Mouse (Mus musculus) CD4-positive, CD25-positive, alpha-beta regulatory T cell, adult 2 months (primary cell): Measurements from ENCODE around the gene Cbr3.
A peak's percentile ranks its signal among the peaks of the same experiment; 100 is the strongest.
"Not testable (repeated sequence)": the region's sequence is repeated elsewhere in the genome, so short reads cannot be mapped to it uniquely, and the experiment has no call there.

Experiments
- DNase-seq: peaks from one replicate; pipeline ENCODE4 v3.0.0-alpha.2; 2012; ENCODE audit warnings: low read depth, low spot score

Cbr3 gene

DNA sequence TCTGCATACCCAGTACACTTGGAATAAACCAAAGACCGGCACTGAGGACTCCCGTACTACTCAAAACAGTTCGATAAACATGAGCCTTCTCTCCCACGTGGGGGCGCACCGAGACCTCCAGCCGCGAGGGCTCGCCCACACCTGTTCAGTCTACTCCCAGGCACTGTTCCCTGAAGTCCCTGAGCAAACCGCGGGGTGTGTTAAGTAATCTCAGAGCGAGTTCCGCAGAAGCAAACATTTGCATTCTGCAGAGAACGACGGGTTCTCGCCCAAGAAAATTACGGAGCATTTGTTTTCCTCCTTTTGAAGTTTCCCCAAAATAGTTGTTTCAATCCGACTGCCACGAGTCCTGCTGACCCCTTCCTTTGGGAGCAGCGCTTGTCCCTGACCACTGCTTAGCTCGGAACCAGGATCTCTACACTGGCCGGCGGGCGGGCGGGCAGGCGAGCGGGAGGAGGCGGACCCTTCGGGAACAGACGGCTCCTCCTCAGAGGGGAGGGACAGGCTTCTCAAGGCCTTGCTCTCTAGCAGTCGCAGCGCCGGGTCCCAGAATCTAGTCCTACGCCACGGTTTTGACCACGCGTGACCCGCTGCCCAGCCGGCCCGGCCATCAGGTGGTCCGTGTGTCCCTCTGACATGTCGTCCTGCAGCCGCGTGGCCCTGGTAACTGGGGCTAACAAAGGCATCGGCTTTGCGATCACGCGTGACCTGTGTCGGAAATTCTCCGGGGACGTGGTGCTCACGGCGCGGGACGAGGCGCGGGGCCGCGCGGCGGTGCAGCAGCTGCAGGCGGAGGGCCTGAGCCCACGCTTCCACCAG is at the start of gene Cbr3:
Cbr3 (plus strand) TSS at position 527 of the 819 bp plus-strand sequence.
- peak; percentile 82 for DNase-seq

DNA sequence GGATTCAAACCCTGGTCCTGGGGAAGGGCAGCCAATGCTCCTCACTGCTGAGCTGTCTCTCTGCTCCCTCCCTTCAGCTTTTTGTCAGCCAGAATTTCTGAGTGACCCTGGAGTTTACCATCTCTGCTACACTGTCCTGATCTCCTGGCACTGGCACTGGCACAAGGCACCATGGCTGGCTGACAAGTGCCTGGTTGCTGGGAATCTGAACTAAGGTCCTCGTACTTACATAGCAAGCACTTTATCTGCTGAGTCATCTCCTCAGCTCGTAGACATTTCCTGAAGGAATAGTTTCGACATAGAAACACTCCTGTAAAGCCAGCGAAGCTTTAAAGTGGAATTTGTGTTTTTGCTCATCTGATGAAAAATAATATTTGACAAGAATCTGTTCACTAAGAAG is 39.0 kb upstream of the Cbr3 start:
- no peak for DNase-seq

DNA sequence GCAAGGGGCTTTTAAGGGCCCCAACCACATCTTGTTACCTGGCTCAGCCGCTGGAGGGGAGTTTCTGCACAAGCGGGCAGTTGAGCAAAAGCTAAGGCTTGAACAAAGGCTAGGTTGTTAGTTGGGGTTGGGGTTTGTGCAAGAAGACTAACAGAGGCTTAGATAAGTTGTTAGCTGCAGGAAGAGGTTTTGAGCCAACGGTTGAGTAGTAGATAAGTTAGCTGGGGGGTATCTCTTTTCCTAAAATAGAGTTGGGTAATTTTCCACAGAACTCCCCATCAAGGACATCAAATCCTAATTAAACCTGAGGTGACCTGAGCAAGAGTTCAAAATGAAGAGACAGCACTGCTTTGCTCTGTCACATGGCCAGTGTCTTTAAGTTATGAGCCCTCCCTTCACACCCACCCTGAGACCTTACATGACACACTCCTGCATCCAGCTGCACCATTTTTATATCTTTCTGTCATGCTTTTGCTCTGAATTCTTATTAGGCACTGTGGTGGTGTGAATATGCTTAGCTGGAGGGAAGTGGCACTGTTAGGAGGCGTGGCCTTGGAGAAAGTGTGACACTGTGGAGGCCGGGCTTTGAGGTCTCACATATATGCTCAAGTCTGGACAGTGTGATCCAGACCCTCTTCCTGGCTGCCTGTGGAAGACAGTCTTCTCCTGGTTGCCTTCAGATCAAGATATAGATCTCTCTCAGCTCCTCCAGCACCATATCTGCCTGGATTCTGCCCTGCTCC is 34.4 kb upstream of the Cbr3 start:
- DNase-seq = no peak

DNA sequence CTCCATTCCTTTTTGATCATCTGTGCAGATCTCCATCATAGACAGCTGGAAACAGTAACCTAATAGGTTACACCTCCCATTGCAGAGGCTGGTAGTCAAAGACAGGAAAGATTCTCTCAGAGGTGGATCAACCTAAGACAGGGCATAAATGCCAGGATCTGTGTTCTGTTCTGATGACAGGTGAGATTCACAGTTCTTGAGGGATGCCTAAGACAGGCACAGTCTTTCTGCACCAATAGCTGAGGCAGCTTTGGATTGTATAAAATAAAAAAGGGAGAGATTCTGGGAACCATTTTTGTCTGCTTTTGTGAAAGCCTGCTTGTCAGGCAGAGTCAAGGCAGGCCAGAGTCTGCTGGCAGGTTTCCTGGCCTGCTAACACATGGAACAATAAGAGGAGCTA is 15.0 kb upstream of the Cbr3 start:
- no peak for DNase-seq

DNA sequence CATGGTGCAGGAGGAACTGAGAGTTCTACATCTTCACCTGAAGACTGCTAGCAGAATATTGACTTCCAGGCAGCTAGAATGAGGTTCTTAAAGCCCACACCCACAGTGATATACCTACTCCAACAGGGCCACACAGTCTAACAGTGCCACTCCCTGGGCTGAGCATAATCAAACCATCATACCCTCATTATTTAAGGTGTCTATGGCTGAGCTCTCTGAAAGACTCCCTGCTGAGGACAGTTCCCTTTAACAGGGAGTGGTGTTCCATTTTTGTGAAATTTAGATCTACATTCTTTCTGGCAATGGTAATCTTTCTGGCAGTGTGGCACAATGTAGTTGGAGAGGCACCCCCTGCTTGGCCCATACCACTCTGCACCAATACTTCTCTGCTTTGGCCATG is 13.5 kb upstream of the Cbr3 start:
- no peak for DNase-seq

DNA sequence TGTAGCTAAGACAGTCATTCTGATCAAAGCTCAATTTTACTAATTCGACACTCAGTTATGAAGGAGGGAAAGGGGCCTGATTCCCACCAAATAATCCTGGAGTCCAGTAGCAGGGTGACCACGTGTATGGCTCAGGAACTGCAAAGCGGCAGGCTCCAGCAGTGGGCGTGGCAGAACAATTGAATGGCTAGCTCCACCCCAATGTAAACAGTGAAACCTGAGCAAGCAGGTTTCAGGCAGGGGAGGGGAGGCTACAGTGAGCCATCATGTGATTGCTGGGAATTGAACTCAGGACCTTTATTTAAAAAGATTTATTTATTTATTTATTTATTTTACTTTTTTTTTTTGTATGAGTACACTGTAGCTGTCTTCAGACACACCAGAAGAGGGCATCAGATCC is 12.5 kb upstream of the Cbr3 start:
- not testable (repeated sequence) for DNase-seq

DNA sequence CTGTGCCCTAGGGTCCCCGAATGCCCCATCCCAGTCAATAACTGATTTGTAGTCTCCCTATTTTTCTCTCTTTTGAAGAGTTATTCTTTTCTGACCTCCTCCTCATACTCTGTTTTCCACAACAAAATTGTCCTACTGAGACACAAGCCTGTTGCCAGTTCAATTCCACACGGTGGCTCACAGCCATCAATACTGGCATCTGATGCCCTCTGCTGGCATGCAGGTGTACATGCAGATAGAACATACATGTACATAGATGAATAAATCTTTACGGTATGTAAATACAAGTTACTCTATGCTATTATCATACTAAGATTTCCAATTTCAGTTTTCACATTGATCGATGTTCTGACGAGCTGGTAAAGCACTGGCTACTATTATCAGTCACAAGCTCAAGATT is 12.0 kb upstream of the Cbr3 start:
- DNase-seq = peak; percentile 23

DNA sequence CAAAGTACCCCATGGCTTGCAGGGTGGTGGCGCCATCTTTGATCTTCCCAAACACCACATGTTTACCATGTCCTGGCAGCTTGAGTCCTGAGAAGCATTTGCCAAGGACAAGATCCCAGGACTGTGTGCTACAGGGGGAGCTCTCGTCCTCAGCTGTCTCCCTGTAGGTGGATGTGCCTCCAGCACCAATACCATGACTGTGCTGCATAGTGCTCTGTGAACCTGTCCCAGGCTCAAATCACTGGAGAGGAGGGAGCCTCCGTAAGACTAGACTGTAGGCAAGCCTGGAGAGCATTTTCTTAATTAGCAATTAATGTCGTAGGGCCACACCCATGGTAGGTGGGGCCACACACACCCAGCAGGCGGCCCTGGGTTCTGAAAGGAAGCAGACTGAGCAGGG is 6.6 kb upstream of the Cbr3 start:
- DNase-seq = no peak

DNA sequence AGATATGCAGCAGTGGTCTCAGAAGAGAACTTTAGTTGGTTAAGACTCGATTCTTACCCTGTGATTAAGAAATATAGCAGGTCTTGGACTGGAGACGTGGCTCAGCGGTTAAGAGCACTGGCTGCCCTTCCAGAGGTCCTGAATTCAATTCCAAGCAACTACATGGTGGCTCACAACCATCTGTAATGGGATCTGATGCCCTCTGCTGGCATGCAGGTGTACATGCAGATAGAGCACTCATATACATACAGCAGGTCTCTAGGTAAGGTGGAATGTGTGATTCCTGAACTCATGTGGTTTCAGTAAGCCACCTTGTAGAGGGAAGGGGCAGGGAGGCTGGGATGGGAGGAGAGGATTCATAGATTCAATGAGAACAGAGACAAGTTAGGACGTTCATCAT is 4.8 kb upstream of the Cbr3 start:
- DNase-seq = no peak

DNA sequence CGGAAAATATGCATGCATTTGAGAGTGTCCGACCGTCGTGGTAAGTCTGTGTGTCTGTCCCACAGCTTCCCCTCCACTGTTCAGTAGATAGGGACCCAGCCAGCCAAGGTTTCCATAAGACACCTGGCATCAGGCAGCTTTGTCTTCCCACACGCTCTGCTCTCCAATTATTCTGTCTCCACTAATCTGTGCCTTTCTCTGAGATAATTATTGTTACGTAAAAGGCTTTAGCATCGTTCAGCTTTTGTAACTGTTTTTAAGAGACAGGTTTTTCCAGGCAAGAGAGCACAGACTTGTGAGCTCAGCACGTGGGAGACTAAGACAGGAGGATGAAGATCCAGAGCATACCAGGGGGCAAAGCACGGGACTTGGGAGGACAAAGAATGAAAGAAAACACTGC is 3.9 kb upstream of the Cbr3 start:
- DNase-seq = no peak

DNA sequence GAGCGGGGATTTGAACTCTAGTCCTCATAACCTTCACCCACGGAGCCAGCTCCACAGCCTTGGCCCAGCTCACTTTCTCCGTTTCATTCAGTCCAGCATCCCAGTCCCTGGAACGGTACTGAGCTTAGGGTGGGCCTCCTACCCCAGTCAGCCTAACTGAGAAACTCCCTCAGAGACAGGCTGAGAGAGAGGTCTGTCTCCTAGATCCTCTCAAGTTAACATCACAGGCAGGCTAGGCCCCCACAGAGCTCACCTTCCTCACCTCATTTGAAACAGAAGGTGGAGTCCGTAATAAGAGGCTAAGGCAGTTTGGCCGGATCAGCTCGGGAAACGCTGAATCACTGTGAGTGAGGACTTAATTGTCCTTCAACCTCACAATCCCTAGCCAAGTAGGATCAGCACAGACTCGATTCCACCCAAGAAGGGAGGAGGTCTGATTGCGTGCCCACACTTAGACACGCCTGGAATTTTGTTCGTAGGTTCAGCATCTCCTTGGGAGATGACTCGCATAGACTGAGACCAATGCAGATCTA is 793 bp upstream of the Cbr3 start:
- no peak for DNase-seq

DNA sequence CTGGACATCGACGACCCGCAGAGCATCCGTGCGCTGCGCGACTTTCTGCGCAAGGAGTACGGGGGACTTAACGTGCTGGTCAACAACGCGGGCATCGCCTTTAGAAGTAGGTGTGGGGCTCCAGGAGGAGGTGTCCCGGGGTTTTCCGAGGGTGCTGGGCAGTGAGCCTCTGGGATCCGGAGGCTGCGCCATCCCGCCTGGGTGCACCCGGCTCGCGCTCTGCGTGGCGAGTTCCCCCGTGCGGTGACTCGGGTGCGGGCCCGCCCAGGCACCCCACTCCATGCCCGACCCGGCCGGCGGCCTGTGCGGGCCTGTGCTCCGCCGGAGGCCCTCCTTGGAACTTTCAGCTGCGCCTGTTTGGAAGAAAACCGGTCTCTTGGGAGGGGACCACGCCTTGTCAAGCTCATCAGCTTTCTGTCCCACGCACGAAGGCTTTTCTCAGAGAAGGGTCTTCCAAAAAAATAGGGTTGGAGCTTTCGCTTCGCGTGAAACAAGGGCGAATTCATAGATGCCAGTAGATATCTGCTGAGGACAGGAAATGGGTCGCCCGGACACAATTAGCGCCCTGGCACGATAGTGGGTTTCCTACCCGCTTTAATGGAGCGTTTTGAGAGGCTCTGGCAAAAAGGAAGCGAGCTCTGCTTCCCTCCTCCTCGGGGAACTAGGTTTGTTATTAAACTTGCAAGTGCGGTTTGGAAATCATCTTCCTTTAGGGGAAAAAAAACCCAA is 657 bp downstream of the Cbr3 start:
- peak; percentile 26 for DNase-seq

DNA sequence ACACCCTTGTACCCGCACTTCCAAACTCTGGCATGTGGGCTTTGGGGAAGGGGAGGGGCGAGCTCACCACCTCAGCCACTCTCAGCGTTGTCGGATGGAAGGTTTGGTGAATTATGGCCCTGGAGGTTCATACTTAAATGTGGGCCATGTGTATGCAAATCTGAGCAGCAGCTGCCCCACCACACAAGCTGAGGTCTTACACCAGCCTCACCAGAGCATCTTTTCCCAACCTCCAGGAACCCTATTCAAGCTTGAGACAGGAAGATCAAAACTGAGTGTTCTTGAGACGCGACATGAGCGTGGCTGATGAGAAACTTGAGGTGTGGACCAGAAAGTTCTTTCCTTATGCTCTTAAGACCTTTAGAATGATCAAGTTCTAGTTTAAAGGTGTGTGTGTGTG is 1.4 kb downstream of the Cbr3 start:
- no peak for DNase-seq

DNA sequence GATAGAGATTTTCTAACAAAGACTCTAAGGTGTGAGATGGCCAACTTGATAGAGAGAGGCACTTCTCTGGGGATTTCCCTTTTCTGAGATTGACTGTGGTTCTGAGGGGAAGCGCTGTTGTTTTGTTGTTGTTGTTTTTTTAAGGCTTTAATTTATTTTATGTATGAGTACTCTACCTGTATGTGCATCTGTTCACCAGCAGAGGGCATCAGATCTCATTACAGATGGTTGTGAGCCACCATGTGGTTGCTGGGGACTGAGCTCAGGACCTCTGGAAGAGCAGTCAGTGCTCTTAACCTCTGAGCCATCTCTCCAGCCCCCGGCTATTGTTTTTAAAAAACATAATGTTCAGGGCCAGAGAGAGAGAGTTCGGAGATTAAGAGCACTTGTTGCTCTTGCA is 2.8 kb downstream of the Cbr3 start:
- peak; percentile 36 for DNase-seq

DNA sequence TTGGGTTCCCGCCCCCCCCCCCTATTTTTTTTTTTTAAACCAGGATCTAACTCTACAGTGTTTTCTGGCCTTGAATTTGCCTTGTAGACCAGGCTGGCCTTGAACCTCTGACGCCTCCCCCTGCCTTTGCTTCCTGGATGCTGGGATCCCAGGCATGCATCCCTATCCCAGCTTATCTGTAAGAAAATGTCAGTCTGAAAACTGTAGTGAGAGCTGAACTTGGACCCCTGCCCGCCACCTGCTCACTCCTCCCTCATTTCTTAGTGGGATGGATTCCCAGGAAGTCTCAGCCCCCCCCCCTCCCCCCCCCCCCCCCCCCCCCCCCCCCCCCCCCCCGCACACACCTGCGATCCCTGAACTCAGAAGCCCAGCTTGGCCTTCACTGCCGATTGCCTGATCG is 3.4 kb downstream of the Cbr3 start:
- no peak for DNase-seq

DNA sequence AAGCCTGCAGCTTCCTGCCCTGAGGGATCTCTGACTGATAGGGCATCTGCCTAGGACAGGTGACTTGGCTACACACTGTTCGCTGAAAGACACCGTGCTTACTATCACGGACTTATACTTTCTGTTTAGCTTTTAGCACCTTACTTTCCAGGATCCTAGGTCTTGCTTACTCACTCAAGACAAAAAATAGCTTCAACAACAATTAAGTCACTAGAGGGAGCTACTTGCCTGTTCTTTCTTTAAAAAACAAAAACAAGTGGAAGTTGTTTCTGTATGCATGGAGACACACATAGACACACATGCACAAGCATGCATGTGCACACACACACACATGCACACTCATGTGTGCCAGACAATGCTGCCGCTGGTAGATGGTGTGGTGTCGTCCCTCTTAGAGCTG is 3.9 kb downstream of the Cbr3 start:
- peak; percentile 74 for DNase-seq

DNA sequence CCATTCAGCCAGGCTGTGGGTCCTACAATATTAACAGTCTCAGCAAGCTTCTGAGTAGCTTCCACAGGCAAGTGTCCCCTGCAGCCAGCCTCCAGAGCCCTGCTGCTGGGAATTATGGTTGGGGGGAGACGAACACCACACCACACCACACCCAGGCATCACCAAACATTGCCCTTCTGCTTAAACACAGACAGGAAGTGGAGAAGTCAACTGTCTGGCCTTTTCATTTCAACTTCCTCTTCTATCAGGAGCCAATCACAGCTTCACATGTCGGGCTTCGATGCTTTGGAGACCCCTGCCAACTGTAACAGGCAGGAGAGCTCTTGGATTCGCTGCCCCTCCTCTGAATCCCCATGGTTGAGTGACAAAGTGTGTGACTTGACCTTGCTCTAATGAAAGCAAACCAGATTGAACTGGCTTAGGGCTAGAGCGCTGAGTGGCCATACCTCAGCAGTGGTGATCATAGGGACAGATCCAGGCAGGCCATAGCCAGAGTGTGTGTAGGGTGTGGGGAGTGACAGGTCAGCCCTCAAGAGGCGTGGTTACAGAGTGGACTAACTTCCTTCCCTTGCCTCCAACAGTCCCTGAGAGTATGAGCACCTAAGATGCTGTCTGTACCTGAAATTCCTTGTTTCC is 8.3 kb downstream of the Cbr3 start:
- peak; percentile 22 for DNase-seq

DNA sequence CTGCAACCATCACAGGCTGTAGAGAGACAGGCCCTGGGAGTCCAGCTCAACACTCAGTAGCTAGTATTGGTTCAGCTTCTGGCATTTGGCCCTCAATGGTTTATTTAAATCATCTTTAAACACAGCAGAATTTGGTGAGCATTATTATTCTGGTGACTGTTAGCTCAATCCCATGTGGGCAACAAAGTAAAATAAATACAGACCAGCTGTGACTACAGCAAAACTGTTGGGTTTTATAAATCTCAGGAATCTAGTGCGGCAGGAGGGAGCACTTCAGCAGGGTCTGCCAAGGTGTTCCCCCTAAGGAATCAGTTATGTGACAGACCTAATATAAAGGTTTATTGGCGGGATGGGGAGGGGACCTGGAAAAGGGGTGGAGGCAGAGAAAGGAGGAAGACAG is 9.7 kb downstream of the Cbr3 start:
- no peak for DNase-seq

DNA sequence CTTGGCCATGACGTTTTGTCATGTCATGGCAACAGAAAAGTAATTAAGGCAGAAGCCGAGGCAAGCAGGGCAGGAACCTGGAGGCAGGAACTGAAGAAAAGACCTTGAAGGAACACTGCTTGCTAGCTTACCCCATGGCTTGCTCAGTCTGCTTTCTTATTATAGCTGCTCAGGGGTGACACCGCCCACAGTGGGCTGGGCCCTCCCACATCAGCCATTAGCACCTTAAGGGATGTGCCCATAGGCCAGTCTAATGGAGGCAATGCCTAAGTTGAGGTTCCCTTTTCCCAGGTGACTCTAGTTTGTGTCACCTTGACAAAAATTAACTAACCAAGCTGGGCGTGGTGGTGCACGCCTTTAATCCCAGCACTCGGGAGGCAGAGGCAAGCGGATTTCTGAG is 24.1 kb downstream of the Cbr3 start:
- DNase-seq = no peak

DNA sequence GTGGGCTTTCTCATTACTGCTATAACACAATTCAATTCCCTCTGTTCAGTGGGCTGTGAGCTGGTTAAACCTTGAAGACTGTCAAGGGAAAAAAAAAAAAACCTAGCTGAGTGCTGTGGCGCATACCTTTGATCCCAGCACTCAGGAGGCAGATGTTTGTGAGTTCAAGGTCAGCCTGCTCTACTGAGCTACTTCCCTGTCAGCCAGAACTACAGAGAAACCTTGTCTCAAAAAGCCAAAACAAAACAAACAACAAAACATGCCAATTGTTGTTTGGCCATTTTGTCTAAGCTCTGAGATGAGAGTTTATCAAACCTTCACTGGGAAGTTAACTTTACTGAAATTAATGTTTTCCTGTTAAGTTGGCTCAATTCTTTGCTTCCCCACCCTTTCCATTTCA is 26.2 kb downstream of the Cbr3 start:
- DNase-seq = no peak

DNA sequence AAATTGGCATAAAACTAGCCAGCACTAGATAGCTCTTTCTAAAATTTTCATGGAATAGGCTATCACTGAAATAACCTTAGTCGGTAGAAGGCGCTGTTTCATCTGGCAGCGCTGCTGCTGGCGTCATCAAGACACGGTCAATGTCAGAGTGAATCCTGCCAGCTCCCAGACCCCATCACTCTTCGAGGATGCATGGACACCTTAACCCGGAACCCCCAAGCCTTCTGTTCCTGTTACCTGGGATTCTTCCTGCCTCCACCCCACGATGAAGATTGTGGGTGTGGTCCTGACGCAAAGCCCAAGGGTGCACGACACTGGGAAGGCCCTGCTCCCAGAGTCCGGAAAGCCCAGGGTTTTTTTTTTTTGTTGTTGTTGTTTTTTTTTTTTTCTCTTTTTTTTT is 27.9 kb downstream of the Cbr3 start:
- DNase-seq = peak; percentile 89
